Mouse (Mus musculus) midbrain, embryonic 12.5 days (tissue): ENCODE measurements around the gene Ly6g. TPM values are rescaled to one million over a fixed set of nuclear protein-coding genes. Genes with fewer than 3 reads are reported as not detected.
"Not testable (repeated sequence)": the region's sequence is repeated elsewhere in the genome, so short reads cannot be mapped to it uniquely, and the experiment has no call there.

Experiments
- ATAC-seq: fragments of 200-750 bp; cut with Nextera tagmentation; 2 replicates; pipeline ENCODE4 v1.8.0; 2017; ENCODE audit warnings: low read depth, moderate TSS enrichment, moderate library complexity; ENCODE audit not compliant: low FRiP score
- H3K27ac ChIP-seq: fragments of 300-500 bp; sonication (generic); replicated peaks from 2 replicates; pipeline ENCODE4 v1.5.1; 2016; ENCODE audit warnings: mild to moderate bottlenecking
- H3K27me3 ChIP-seq: fragments of 300-500 bp; sonication (generic); 2 replicates; pipeline ENCODE4 v1.6.1; 2016; ENCODE audit warnings: mild to moderate bottlenecking
- H3K36me3 ChIP-seq: fragments of 300-500 bp; sonication (generic); 2 replicates; pipeline ENCODE4 v1.6.1; 2016
- H3K4me1 ChIP-seq: fragments of 300-500 bp; sonication (generic); 2 replicates; pipeline ENCODE4 v1.6.1; 2016
- H3K4me2 ChIP-seq: fragments of 300-500 bp; sonication (generic); replicated peaks from 2 replicates; pipeline ENCODE4 v1.6.1; 2016; ENCODE audit warnings: mild to moderate bottlenecking, moderate library complexity
- H3K4me3 ChIP-seq: fragments of 300-500 bp; sonication (generic); 2 replicates; pipeline ENCODE4 v1.5.1; 2016; ENCODE audit warnings: mild to moderate bottlenecking
- H3K9ac ChIP-seq: fragments of 300-500 bp; sonication (generic); replicated peaks from 2 replicates; pipeline ENCODE4 v1.6.1; 2016; ENCODE audit warnings: mild to moderate bottlenecking, moderate library complexity
- H3K9me3 ChIP-seq: fragments of 300-500 bp; sonication (generic); 2 replicates; pipeline ENCODE4 v1.6.1; 2016; ENCODE audit warnings: mild to moderate bottlenecking
- WGBS: fragments of 180-500 bp; shearing (Covaris S2); methylation state at CpG from one replicate; pipeline ENCODE4 v1.1.7; 2016; 5-methylcytosine and 5-hydroxymethylcytosine counted together
- polyA plus RNA-seq: library from polyadenylated mRNA; unstranded; fragments of >200 nt; fragmentation: Nextera tagmentation; extraction: Ambion mirVana; gene quantifications from 2 replicates; pipeline ENCODE4 v1.2.1, GENCODE M21; 2016

Gene Ly6g
- polyA plus RNA-seq, 1 experiment from 2014 or later = not detected

DNA sequence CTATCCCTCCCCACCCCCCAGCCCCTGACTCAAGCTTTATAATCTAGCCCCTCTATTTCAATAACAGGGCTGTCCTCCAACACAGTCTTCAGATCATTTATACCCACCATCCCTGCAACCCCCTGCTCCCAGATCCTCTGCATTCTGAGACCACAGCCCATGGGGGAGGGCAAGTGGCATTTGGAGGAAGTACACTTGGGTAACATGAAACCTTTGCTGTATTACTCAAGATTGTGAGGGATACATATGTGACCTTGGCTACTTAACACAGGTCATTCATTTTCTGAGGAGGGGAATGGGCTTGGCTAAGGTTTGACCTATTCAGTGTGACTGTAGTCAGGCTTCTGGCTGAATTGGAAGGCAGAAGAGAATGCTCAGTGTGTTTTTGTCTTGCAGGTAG is 2.0 kb upstream of the Ly6g start:
- Histone ChIP-seq H3K4me3 (no peak overlapping the region), H3K36me3 (no peaks in the 10 kb centered on the region), H3K4me1 (no peaks in the 10 kb centered on the region), H3K27me3 (no peaks in the 10 kb centered on the region), H3K9me3 (no peaks in the 10 kb centered on the region), H3K27ac (no peak overlapping the region), H3K4me2 (no peak overlapping the region), H3K9ac (no peak overlapping the region)
- no peak for ATAC-seq

DNA sequence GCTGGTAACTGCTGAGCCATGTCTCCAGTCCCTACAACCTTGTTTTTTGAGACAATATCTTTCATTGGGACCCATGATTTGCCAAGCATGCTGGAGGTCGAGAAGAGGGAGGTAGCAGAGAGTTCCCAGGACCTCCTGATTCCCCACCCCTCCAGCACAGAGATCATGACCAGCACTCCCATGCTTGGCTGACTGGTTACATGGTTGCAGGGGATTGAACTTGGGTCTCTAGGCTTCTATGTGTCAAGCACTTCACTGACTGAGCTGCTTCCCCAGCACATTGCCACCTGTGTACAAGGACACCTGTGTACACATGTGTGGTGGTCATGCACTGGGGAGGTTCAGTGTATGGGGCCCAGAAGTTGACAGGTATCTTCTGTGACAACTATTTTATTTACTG is 2.6 kb downstream of the Ly6g start:
- Histone ChIP-seq H3K27me3 (no peaks in the 10 kb centered on the region), H3K9me3 (0 out of 2 replicates have a peak, but pooled peaks cover 10% of the 10 kb centered on the region), H3K4me2 (no peak overlapping the region), H3K27ac (no peak overlapping the region), H3K9ac (no peak overlapping the region), H3K4me1 (no peaks in the 10 kb centered on the region), H3K36me3 (no peaks in the 10 kb centered on the region), H3K4me3 (no peak overlapping the region)
- WGBS = 54% methylated on average over 1 of the region's 1 CpGs
- ATAC-seq = no peak

DNA sequence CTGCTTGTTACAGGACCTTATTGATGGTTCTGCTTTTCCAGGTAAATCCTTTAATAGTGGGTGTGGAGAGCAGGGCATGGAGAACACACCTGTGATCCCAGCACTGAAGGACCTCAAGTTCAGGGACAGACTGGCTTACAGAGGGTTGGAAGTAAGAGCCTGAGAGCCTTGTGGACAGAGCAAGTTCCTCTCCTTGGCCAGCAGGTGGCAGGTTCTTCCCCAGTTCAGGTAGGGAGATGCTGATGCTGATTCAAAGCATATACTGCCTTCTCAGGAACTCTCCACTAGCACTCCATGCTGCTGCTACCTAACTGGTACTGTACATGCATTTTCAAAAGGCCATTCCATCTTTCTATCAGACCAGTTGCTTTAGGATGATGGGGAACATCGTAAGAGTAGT is 20.5 kb downstream of the Ly6g start:
- H3K36me3 ChIP-seq = no peaks in the 10 kb centered on the region
- no peak overlapping the region for H3K4me2 ChIP-seq
- no peak overlapping the region for H3K9ac ChIP-seq
- H3K4me1 ChIP-seq = no peaks in the 10 kb centered on the region
- no peaks in the 10 kb centered on the region for H3K9me3 ChIP-seq
- no peak overlapping the region for H3K27ac ChIP-seq
- H3K4me3 ChIP-seq = no peak overlapping the region
- no peaks in the 10 kb centered on the region for H3K27me3 ChIP-seq
- ATAC-seq = no peak
- WGBS = 62% methylated on average over 1 of the region's 1 CpGs

DNA sequence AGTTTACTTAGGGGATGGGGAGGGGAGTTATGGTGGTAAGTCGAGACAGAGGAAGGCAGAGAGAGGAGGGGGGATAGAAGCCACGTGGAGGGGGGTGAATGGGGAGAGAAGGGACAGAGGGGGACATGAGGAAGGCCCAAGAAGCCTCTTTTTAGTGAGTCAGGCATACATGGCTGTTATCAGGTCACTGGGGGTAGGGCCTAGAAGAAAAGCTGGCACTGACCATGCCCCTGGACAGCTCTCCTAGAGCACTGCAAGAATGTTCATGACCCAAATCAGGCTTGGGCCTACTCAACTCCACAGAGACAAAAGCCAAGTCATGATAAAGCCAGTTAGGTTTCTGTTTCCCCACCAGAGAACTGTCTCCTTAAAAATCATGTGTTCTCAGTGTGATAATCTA is 31.3 kb downstream of the Ly6g start:
- 28% methylated on average over 2 of the region's 2 CpGs for WGBS
- ATAC-seq = no peak
- no peaks in the 10 kb centered on the region for H3K9me3 ChIP-seq
- no peaks in the 10 kb centered on the region for H3K36me3 ChIP-seq
- no peak overlapping the region for H3K27ac ChIP-seq
- no peaks in the 10 kb centered on the region for H3K4me1 ChIP-seq
- no peaks in the 10 kb centered on the region for H3K27me3 ChIP-seq
- H3K4me2 ChIP-seq = no peak overlapping the region
- no peak overlapping the region for H3K4me3 ChIP-seq
- no peak overlapping the region for H3K9ac ChIP-seq

DNA sequence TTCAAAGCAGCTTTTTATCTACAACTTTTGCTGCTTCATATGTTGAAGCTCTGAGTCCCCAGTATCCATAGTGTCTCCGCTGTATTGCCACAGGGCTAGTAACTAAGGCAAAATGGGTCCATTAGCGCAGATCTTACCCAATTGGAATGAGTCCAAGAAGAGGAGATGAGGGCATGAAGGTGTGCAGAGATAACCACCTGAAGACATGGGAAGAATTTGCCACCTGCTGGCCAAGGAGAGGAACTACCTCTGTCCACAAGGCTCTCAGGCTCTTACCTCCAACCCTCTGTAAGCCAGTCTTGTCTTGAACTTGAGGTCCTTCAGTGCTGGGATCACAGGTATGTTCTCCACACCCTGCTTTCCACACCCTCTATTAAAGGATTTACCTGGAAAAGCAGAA is 34.1 kb downstream of the Ly6g start:
- no peaks in the 10 kb centered on the region for H3K4me1 ChIP-seq
- H3K27ac ChIP-seq = no peak overlapping the region
- no peaks in the 10 kb centered on the region for H3K27me3 ChIP-seq
- no peak for ATAC-seq
- no peaks in the 10 kb centered on the region for H3K9me3 ChIP-seq
- H3K4me2 ChIP-seq = no peak overlapping the region
- H3K36me3 ChIP-seq = no peaks in the 10 kb centered on the region
- H3K4me3 ChIP-seq = no peak overlapping the region
- WGBS = 70% methylated on average over 2 of the region's 2 CpGs
- H3K9ac ChIP-seq = no peak overlapping the region

DNA sequence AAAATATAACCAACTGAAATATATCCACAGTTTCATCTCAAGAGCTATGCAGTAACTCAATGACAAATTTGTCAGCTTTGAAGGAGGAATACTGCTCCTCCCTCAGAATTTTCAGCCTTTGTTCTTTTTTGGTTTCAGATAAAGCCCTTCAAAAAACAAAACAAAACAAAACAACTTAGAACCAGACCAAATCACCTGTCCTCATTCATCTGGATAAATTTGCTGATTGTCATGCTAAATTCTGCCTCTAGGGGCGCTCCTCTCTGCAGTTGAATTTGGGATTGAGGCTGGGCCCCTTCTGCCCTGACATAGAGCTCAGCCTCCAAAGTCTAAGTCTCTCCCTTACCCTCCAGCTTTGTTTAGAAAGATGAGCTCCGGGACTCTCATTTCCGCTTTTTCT is 35.5 kb downstream of the Ly6g start:
- not testable (repeated sequence) for H3K36me3 ChIP-seq, H3K9ac ChIP-seq, H3K4me1 ChIP-seq, H3K4me3 ChIP-seq, H3K27me3 ChIP-seq, H3K9me3 ChIP-seq, ATAC-seq, H3K4me2 ChIP-seq, H3K27ac ChIP-seq
- WGBS = 20% methylated on average over 2 of the region's 3 CpGs

Other genes with a start within 250 kb of the Ly6g start
- gene Ly6i, start 171.8 kb upstream of the Ly6g start, polyA plus RNA-seq = not detected in 2 replicates
- gene Ly6a, start 157.2 kb upstream of the Ly6g start, polyA plus RNA-seq = 0.29 TPM in 1 of 2 replicates, not detected in the other
- 0.73 and 0.94 TPM in 2 replicates for gene Ly6c1, start 106.4 kb upstream of the Ly6g start, polyA plus RNA-seq
- not detected in 2 replicates for gene Ly6c2, start 43.3 kb upstream of the Ly6g start, polyA plus RNA-seq
- not detected in 2 replicates for gene BC025446, start 61.1 kb downstream of the Ly6g start, polyA plus RNA-seq
- gene Ly6f, start 113.2 kb downstream of the Ly6g start, polyA plus RNA-seq = not detected in 2 replicates